Mouse (Mus musculus) liver, postnatal 0 days (tissue): ENCODE data around the gene Pcsk5.

Source experiments
- CTCF ChIP-seq: sonication (generic); IDR thresholded peaks from 2 replicates; pipeline ENCODE4 v1.5.1; 2016; ENCODE audit warnings: antibody characterized with exemption, low read depth
- EP300 ChIP-seq: IDR thresholded peaks from 2 replicates; pipeline ENCODE4 v1.6.1; 2016; ENCODE audit warnings: antibody characterized with exemption, low read depth, mild to moderate bottlenecking

DNA sequence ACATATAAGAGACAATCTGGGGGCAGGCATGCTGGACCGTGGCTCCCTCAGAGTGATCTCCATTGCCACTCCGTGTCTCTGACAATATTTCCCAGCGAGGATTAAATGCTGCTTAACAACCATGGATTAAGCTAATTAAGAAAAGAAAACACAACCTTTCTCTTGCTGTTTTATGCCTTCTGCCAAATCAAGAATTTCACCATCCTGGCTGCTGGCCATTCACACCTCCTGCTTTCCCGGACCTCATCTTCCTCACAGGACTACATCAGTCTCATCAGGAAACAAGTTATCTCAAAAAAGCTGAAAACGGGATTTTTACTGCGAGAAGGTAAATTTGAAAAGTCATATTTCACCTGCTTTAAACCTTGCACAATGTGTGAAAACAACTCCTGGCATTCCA lies 175.2 kb downstream of the Pcsk5 start:
- TF ChIP-seq CTCF (no peak), EP300 (no peak)
